ENCODE assay signal across 10 mouse cellular contexts in the genomic region with DNA sequence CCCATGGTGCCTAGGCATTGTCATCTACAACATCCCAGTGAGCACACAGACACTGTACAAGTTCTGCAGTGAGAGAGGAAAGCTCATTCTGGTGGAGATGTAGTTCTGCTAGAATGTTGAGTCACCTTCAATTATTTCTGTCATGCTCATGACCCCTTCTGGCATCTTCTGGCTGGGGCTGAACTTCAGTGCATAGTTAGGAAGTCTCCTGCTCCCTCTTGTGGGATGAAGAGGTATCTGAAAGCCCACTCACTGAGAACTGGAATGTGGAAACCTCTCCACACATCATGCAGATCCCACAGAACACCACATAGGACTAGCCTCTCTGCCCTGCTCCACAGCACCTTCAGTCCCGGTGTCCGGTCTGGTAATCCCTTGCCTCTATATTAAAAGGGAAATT. TPM values are rescaled to one million over a fixed set of nuclear protein-coding genes. Genes with fewer than 3 reads are reported as not detected.
DNase-seq lines count a peak whose midpoint lies in the region; ATAC-seq lines count a peak whose summit lies in the region.
"Had no signal": no experiment of that assay in that cellular context is flagged by ENCODE, and none has a peak within 500 bp of the region (broad histone marks: within the 10 kb centered on the region; RNA-seq: fewer than 3 reads in every experiment).

No protein-coding gene starts in this region.

- H3K4me1 ChIP-seq in hindbrain, embryonic 11.5 days (replicated peaks; ENCODE audit: control insufficient read depth, insufficient read depth, low read length) = no peaks in the 10 kb centered on the region
- H3K4me1 ChIP-seq in hindbrain, embryonic 16.5 days (ENCODE audit: control insufficient read depth, insufficient read depth, low read depth, low read length) = no peaks in the 10 kb centered on the region
- H3K4me1 ChIP-seq: limb, embryonic 15.5 days had no signal

- H3K4me2 ChIP-seq in hindbrain, embryonic 11.5 days (replicated peaks; ENCODE audit: low read depth, low read length) = no peak overlapping the region
- H3K4me2 ChIP-seq in hindbrain, embryonic 16.5 days (ENCODE audit: low read length) = no peak overlapping the region
- H3K4me2 ChIP-seq: limb, embryonic 15.5 days had no signal

- H3K27ac ChIP-seq in hindbrain, embryonic 11.5 days (ENCODE audit: low read depth, low read length) = no peak overlapping the region
- H3K27ac ChIP-seq in hindbrain, embryonic 16.5 days (ENCODE audit: low read depth, low read length) = no peak overlapping the region
- H3K27ac ChIP-seq: limb, embryonic 15.5 days had no signal

- 94% methylated on average over 2 of the region's 2 CpGs for WGBS in hindbrain, embryonic 11.5 days
- 94% methylated on average over 2 of the region's 2 CpGs for WGBS in hindbrain, embryonic 16.5 days

- DNase-seq in hindbrain, embryonic 11.5 days (ENCODE audit: low spot score) = peak; percentile 3
- peak; percentile 86 for DNase-seq in CD4-positive helper T cell, adult 2 months (ENCODE audit: low read depth, low spot score)
- peak; percentile 55 for DNase-seq in R1 (ENCODE audit: low read depth, low spot score)
- peak; percentile 7 to 30 for DNase-seq in kidney, postnatal 4 days
- no peak for DNase-seq in gastrocnemius, postnatal 4 days (ENCODE audit: low spot score in 2 of 2)

- no peak overlapping the region for H3K4me3 ChIP-seq in hindbrain, embryonic 11.5 days (ENCODE audit: low read depth, low read length)
- H3K4me3 ChIP-seq in hindbrain, embryonic 16.5 days (ENCODE audit: low read length) = no peak overlapping the region
- H3K4me3 ChIP-seq: limb, embryonic 15.5 days had no signal

- H3K36me3 ChIP-seq in hindbrain, embryonic 11.5 days (ENCODE audit: control insufficient read depth, insufficient read depth, low read length) = no peaks in the 10 kb centered on the region
- H3K36me3 ChIP-seq in hindbrain, embryonic 16.5 days (ENCODE audit: control insufficient read depth, insufficient read depth, low read length) = no peaks in the 10 kb centered on the region
- H3K36me3 ChIP-seq: limb, embryonic 15.5 days had no signal

- H3K9me3 ChIP-seq in hindbrain, embryonic 11.5 days (ENCODE audit: control insufficient read depth, low read length) = no peaks in the 10 kb centered on the region
- H3K9me3 ChIP-seq in hindbrain, embryonic 16.5 days (ENCODE audit: control insufficient read depth, low read length) = no peaks in the 10 kb centered on the region
- H3K9me3 ChIP-seq: limb, embryonic 15.5 days had no signal

- H3K9ac ChIP-seq in hindbrain, embryonic 11.5 days (ENCODE audit: low read depth, low read length) = no peak overlapping the region
- no peak overlapping the region for H3K9ac ChIP-seq in hindbrain, embryonic 16.5 days (ENCODE audit: low read depth, low read length)
- H3K9ac ChIP-seq: limb, embryonic 15.5 days had no signal

- H3K27me3 ChIP-seq in hindbrain, embryonic 11.5 days (ENCODE audit: control insufficient read depth, insufficient read depth, low read length) = no peaks in the 10 kb centered on the region
- no peaks in the 10 kb centered on the region for H3K27me3 ChIP-seq in hindbrain, embryonic 16.5 days (replicated peaks; ENCODE audit: control insufficient read depth, insufficient read depth, low read length)
- H3K27me3 ChIP-seq: limb, embryonic 15.5 days had no signal

- ATAC-seq in hindbrain, embryonic 11.5 days (ENCODE audit: low FRiP score) = no peak
- no peak for ATAC-seq in hindbrain, embryonic 16.5 days
- peak; percentile 68; the same call in 1 of the 2 replicates for ATAC-seq in megakaryocyte-erythroid progenitor cell, adult 5-6 weeks (replicated peaks; ENCODE audit: low FRiP score, low TSS enrichment, poor library complexity, severe bottlenecking)
- ATAC-seq in erythroblast, adult 5-6 weeks (replicated peaks; ENCODE audit: low FRiP score, poor library complexity, severe bottlenecking) = no peak

RNA-seq across cellular contexts. Expression of gene Ms4a6d, which starts 2.6 kb away (rescaled TPM):
- 4.6 and 4.8 TPM in 2 replicates for polyA plus RNA-seq in hindbrain, embryonic 11.5 days (2014; fragmentation: Nextera tagmentation; extraction: Ambion mirVana)
- 1.9 and 2.1 TPM in 2 replicates for polyA plus RNA-seq in hindbrain, embryonic 16.5 days (2015; fragmentation: Nextera tagmentation; extraction: Ambion mirVana)
- total RNA-seq in megakaryocyte-erythroid progenitor cell, adult 5-6 weeks (2014; fragmentation: Nextera tagmentation) = not detected in 2 replicates
- not detected in 2 replicates for total RNA-seq in megakaryocyte-erythroid progenitor cell, adult 5-6 weeks (2017)
- total RNA-seq in erythroblast, adult 5-6 weeks (2015; ENCODE audit: low replicate concordance) = 2.5 and 8.4 TPM in 2 replicates
- total RNA-seq in erythroblast, adult 5-6 weeks (2017; ENCODE audit: low replicate concordance) = 0.60 and 2.4 TPM in 2 replicates
- total RNA-seq in gastrocnemius, postnatal 4 days (2021) = 1 to 10 TPM; 4.1 to 4.5 TPM

RNA-seq across cellular contexts. Expression of gene Ms4a2, which starts 21.5 kb away (rescaled TPM):
- polyA plus RNA-seq in hindbrain, embryonic 11.5 days (2014; fragmentation: Nextera tagmentation; extraction: Ambion mirVana) = 0.15 TPM in 1 of 2 replicates, not detected in the other
- polyA plus RNA-seq in hindbrain, embryonic 16.5 days (2015; fragmentation: Nextera tagmentation; extraction: Ambion mirVana) = 0.10 and 0.32 TPM in 2 replicates
- total RNA-seq in megakaryocyte-erythroid progenitor cell, adult 5-6 weeks (2014; fragmentation: Nextera tagmentation) = 0.96 and 1.6 TPM in 2 replicates
- total RNA-seq in megakaryocyte-erythroid progenitor cell, adult 5-6 weeks (2017) = 2.8 and 5.3 TPM in 2 replicates
- 19.4 and 26.9 TPM in 2 replicates for total RNA-seq in erythroblast, adult 5-6 weeks (2015; ENCODE audit: low replicate concordance)
- 17.3 and 30.1 TPM in 2 replicates for total RNA-seq in erythroblast, adult 5-6 weeks (2017; ENCODE audit: low replicate concordance)
- 1 to 10 TPM; 1.0 to 1.8 TPM for total RNA-seq in gastrocnemius, postnatal 4 days (2021)

RNA-seq across cellular contexts. Expression of gene Ms4a3, which starts 38.6 kb away (rescaled TPM):
- polyA plus RNA-seq in hindbrain, embryonic 11.5 days (2014; fragmentation: Nextera tagmentation; extraction: Ambion mirVana) = 0.36 TPM in 1 of 2 replicates, not detected in the other
- not detected in 2 replicates for polyA plus RNA-seq in hindbrain, embryonic 16.5 days (2015; fragmentation: Nextera tagmentation; extraction: Ambion mirVana)
- total RNA-seq in megakaryocyte-erythroid progenitor cell, adult 5-6 weeks (2014; fragmentation: Nextera tagmentation) = 5.3 TPM in 1 of 2 replicates, not detected in the other
- total RNA-seq in megakaryocyte-erythroid progenitor cell, adult 5-6 weeks (2017) = 0.14 and 3.0 TPM in 2 replicates
- total RNA-seq in erythroblast, adult 5-6 weeks (2015; ENCODE audit: low replicate concordance) = 204 and 267 TPM in 2 replicates
- 91.2 and 97.0 TPM in 2 replicates for total RNA-seq in erythroblast, adult 5-6 weeks (2017; ENCODE audit: low replicate concordance)
- total RNA-seq in gastrocnemius, postnatal 4 days (2021) = not detected

RNA-seq across cellular contexts. Expression of gene Oosp2, which starts 58.3 kb away (rescaled TPM):
- not detected in 2 replicates for polyA plus RNA-seq in hindbrain, embryonic 11.5 days (2014; fragmentation: Nextera tagmentation; extraction: Ambion mirVana)
- not detected in 2 replicates for polyA plus RNA-seq in hindbrain, embryonic 16.5 days (2015; fragmentation: Nextera tagmentation; extraction: Ambion mirVana)
- total RNA-seq in megakaryocyte-erythroid progenitor cell, adult 5-6 weeks (2014; fragmentation: Nextera tagmentation) = not detected in 2 replicates
- not detected in 2 replicates for total RNA-seq in megakaryocyte-erythroid progenitor cell, adult 5-6 weeks (2017)
- total RNA-seq in erythroblast, adult 5-6 weeks (2015; ENCODE audit: low replicate concordance) = not detected in 2 replicates
- not detected in 2 replicates for total RNA-seq in erythroblast, adult 5-6 weeks (2017; ENCODE audit: low replicate concordance)
- not detected for total RNA-seq in gastrocnemius, postnatal 4 days (2021)
- polyA plus RNA-seq: limb, embryonic 15.5 days; stomach, embryonic 16.5 days had no signal

Comparison
In these comparisons a context has a peak if more than half of its experiments do, and no peak if none do; other contexts are left out.
1. DNase-seq: peak in hindbrain, embryonic 11.5 days (single experiment), CD4-positive helper T cell, adult 2 months (single experiment), R1 (single experiment) and kidney, postnatal 4 days (2 of 2); none in gastrocnemius, postnatal 4 days (0 of 2).
2. RNA of gene Ms4a3, which starts 38.6 kb away (total RNA-seq): 91.2 to 267 TPM in erythroblast, adult 5-6 weeks; 0.14 to 5.3 TPM in megakaryocyte-erythroid progenitor cell, adult 5-6 weeks and not detected in gastrocnemius, postnatal 4 days; every median in the first group is over 10 times any median in the second.